Mouse (Mus musculus) bone marrow macrophage, adult 2 months (primary cell): ENCODE data around the gene Crtc1. TPM values are rescaled to one million over a fixed set of nuclear protein-coding genes. Genes with fewer than 3 reads are reported as not detected.

Experiments
- H3K27ac ChIP-seq: 2 replicates; pipeline ENCODE4 v1.5.1; 2012; ENCODE audit warnings: low read depth, low read length; ENCODE audit not compliant: insufficient read depth
- H3K4me1 ChIP-seq: 2 replicates; pipeline ENCODE4 v1.6.1; 2012; ENCODE audit warnings: low read length; ENCODE audit not compliant: control insufficient read depth, insufficient read depth
- H3K4me3 ChIP-seq: 2 replicates; pipeline ENCODE4 v1.5.1; 2012; ENCODE audit warnings: mild to moderate bottlenecking, low read length, moderate library complexity; ENCODE audit not compliant: insufficient read depth
- CTCF ChIP-seq: IDR thresholded peaks from 2 replicates; pipeline ENCODE4 v1.5.1; 2012; ENCODE audit warnings: low read depth, mild to moderate bottlenecking, low read length, moderate library complexity
- POLR2A ChIP-seq: IDR thresholded peaks from 2 replicates; pipeline ENCODE4 v1.6.1; 2012; ENCODE audit warnings: mild to moderate bottlenecking, low read depth, low read length, borderline replicate concordance
- polyA plus RNA-seq: library from polyadenylated mRNA; stranded (reverse); fragments of >200 nt; gene quantifications from 2 replicates; pipeline ENCODE4 v1.2.4, GENCODE M21; 2012; ENCODE audit not compliant: missing spikeins, insufficient read depth, insufficient read length

Crtc1 gene
- polyA plus RNA-seq, 1 experiment: 8.4 TPM

DNA sequence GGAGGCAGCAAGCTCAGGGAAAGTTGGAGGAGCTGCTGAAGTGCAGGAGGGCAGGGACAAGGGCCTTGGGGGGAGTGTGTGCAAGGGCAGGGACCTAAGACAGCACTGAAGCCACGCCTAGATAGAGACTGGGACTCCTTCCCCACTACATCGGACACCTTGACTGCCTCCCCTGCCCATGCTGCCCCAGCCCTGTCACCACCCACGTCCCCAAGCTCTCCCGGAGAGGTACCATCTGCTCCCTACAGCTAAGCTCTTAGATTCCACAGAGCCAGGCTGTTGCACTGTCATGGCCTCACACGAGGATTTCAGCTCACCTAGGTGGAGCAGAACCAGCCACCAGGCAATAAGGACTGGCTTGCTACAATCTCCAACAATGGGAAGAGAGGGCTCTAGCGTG, 22.4 kb downstream of the Crtc1 start:
- Histone ChIP-seq H3K4me1 (peaks cover 14% of the 10 kb centered on the region), H3K27ac (no peak overlapping the region), H3K4me3 (no peak overlapping the region)
- no peak for TF ChIP-seq CTCF
- no peak for TF ChIP-seq POLR2A

DNA sequence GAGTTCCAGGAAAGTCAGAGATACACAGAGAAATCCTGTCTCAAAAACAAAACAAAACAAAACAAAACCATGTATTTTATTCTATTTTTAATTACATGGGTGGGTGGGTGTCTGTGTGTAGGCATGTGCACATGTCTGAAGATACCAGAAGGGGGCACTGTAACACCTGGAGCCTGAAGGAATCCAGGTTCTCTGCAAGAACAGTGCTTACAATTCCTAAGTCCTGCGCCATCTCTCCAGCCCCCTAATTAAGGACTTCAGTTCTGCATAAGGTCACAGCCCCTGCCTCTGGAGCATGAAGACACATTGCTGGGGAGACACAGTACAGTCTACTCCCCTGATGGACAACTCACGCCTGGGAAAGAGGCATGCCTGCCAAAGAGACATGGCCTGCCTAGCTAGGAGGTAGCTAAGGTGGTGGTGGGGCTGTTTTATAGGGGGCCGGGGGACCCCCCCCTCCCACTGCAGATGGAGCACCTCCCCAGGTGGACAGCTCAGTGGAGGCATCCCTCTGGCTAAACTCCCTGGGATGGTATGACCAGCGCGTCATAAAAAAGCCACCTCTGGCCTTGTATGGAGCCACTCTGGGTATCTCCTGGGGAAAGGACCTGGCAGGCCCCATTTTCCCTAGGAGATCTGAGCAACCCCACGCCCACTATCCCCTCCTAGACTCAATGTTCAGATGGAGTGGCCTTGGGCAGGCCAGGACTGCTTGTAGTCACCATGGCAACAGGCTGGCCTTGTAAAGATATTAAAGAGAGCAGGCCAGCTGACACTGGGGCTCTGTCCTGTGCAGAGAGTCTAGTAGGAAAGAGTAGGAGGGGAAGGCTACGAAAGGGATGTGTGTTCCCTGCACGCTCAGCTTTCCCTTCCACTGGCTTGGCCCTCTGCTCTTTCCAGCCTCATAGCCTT, 23.6 kb downstream of the Crtc1 start:
- Histone ChIP-seq H3K27ac (no peak overlapping the region), H3K4me1 (peaks cover 14% of the 10 kb centered on the region), H3K4me3 (no peak overlapping the region)
- TF ChIP-seq CTCF (peak; percentile 24; the same call in 1 of the 2 replicates), POLR2A (no peak)

DNA sequence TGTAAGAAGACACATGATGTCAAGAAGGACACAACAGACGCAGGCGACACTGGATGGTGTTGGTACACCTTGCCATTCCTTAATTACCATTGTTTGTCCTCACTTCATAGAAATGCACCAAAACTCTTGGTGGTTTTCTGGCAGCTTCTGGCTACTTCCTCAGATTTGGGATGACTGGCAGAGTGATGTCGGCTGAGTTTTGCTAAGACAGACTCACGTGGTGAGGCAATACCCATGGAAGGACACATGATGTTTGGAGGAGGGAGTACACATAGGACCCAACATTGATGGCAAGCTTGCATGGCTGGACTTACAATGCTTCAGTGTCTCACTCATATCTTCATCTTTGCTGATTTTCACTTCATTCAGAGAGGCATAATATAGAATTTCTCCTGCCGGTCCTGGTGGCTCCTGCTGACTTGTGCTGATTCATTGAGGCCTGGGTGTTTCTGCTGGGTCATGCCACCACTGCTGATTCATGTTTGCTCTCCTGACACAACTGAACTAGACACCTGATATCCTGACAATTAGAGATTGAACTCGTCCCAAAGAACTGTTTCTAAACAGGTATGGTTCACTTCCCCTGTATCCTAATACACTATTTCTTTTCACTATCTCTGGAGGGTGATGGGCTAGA, 25.0 kb downstream of the Crtc1 start:
- TF ChIP-seq POLR2A (no peak), CTCF (no peak)
- Histone ChIP-seq H3K4me3 (no peak overlapping the region), H3K27ac (peak overlapping the region; percentile 38), H3K4me1 (peaks cover 14% of the 10 kb centered on the region)

DNA sequence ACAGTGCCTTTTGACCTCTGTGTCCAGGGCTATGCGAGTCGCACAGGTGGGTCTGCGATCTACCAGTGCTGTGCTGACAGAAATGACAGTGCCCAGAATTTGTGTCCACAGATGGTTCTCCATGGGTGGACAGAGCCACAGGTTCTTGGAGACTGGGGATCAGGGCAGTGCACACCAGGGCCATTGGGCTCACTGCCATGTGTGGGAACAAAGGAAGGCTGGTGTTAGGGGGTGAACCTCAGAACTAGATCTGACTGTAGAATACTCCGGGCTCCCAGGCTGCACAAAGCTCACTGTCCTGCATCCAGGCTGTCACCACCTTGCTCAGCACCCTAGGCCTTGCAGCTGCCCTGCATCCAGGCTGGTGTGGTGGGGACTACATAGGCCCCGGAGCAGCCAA, 29.1 kb downstream of the Crtc1 start:
- TF ChIP-seq CTCF: no peak
- TF ChIP-seq POLR2A: no peak
- H3K27ac ChIP-seq: no peak overlapping the region
- no peak overlapping the region for H3K4me3 ChIP-seq
- peaks cover 14% of the 10 kb centered on the region for H3K4me1 ChIP-seq

DNA sequence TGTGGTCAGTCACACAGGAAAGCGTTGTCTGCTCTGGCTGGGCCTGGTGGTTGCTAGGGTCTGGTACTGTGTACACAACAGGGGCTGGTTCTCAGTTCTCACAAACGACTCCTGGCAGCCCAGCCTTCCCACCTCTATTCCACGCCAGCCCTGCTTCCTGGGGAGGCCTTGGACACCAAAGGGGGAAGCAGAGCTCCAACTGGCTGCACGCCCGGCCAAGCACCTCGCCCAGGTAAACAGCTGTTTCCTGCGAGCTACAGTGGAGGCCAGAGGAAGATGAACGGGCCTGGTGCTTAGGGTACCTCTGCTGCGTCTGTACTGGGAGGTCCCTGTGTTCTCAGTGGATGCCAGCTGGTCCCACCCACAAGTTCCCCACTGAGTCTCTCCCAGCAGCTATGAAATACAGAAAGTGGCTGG, 29.9 kb downstream of the Crtc1 start:
- Histone ChIP-seq H3K4me1 (peaks cover 12% of the 10 kb centered on the region), H3K4me3 (no peak overlapping the region), H3K27ac (no peak overlapping the region)
- TF ChIP-seq CTCF (no peak), POLR2A (no peak)

DNA sequence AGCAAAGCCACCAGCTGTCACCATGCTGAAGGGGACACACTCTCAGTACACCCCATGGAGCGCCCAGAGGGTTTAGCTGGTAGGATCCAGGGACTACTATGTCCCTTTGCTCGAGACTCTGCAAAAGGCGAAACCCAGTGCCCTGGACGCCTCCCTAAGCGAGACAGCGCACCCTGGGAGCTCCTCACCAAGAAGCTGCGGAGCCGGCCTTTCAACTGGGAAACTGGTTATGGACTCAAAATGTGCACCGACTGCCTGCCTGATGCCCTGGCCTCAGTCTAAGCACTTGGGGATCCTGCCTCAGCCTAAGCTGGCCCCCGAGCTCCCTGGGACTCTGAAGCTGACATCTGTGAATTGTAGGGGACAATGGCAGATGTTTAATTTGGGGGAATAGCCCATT, 30.4 kb downstream of the Crtc1 start:
- H3K4me3 ChIP-seq: no peak overlapping the region
- TF ChIP-seq POLR2A: no peak
- no peak for TF ChIP-seq CTCF
- H3K4me1 ChIP-seq: peaks cover 8% of the 10 kb centered on the region
- no peak overlapping the region for H3K27ac ChIP-seq

DNA sequence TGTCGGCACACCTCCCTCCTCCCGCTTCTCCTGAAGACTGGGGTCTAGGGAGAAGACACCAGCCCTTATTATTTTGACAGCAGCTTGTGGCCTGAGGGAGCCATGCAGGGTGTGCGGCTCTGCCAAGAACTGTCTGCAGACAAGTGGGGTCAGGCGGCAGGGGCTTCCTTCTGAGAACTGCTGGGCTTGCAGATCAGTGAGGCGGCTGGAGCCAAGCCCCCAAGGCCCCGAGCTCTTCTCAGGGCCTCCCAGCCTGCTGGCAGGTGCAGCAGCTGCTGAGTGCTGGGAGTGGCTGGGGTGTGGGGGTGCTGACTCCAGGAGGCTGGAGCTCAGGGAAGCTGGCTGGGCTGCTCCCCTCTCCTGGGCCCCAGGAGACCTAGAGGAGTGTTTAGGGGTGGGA, 31.1 kb downstream of the Crtc1 start:
- peaks cover 2% of the 10 kb centered on the region; the same call in 1 of the 2 replicates for H3K4me1 ChIP-seq

DNA sequence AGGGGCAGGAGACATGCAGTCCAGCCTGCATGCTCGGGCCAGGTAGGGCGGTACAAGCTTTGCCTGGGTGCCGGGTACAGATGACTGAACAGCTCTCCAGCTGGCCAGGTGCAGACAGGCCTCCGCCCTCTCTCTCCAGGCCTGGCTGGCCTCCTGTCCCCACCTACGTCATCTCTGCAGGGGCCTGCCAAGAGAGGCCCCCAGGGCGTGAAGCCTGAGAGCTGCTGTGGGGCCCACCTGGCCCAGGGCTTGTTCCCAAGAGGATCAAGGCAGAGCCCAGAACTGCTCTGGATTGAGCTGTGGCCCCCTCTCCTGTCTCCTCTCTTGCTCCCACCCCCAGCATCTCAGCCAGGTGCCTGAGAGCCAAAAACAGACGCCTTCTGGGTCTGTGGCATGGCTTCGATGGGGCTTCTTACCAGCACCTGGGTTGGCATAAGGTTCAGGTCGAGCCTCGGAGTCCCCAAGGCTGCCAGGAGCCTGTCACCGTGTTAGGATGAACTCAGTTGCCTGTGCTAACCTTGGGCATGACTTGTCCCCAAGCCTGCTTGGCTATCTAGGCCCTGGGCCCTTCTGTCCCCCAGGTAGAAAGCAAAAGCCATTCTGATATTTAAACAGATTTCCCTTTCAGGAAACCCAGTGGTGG, 32.8 kb downstream of the Crtc1 start:
- TF ChIP-seq POLR2A: no peak
- TF ChIP-seq CTCF: no peak
- Histone ChIP-seq H3K27ac (no peak overlapping the region), H3K4me3 (no peak overlapping the region), H3K4me1 (no peaks in the 10 kb centered on the region)

More for the DNA sequence above, 31.1 kb downstream of the Crtc1 start:
- no peak for TF ChIP-seq CTCF
- no peak for TF ChIP-seq POLR2A
- Histone ChIP-seq H3K4me3 (no peak overlapping the region), H3K27ac (no peak overlapping the region)

DNA sequence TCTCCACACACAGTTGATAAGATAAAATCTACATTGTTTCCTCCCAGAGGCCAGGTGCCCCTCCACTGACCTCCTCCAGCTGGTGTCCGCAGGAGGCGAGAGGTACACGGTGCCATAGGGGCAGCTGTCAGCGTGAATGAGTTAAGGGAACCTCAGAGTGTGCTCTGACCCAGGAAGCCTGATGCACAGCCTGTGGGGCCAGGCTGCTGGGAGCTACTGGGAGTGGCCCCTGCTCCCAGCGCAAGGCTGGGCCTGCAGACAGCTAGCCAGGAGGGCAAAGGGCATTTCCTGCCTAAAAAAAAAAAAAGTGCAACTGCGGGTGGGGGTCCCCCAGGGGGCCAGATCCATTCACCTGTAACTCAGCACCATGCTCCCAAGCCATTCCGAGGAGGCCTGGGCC, 34.2 kb downstream of the Crtc1 start:
- no peak overlapping the region for H3K27ac ChIP-seq
- no peaks in the 10 kb centered on the region for H3K4me1 ChIP-seq
- TF ChIP-seq POLR2A (no peak), CTCF (no peak)
- H3K4me3 ChIP-seq: no peak overlapping the region

DNA sequence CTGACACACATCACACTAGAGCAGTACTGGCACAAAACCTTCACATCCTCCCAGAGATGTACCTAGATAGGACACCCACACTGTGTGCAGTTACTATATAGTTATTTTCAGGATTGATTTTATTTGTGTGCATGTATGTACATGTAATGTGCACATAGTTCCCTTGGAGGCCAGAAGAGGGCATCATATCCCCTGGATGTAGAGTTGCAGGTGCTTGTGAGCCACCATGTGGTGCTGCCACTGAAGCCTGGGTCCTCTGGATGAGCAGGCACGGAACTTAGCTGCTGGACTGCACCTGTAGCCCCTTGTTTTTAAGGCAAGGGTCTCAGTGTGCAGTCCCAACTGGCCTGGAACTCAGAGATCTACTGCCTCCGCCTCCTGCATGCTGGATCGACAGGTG, 35.2 kb downstream of the Crtc1 start:
- TF ChIP-seq POLR2A (no peak), CTCF (no peak)
- Histone ChIP-seq H3K27ac (no peak overlapping the region), H3K4me1 (no peaks in the 10 kb centered on the region), H3K4me3 (no peak overlapping the region)
